Comparison of ENCODE assay signal across 17 mouse cellular contexts in genomic region chr1:69157346-69157745, GRCm38 (mm10). TPM values are rescaled to one million over a fixed set of nuclear protein-coding genes. Genes with fewer than 3 reads are reported as not detected.
DNase-seq lines count a peak whose midpoint lies in the region; ATAC-seq and TF ChIP-seq lines count a peak whose summit lies in the region.
"Had no signal": no experiment of that assay in that cellular context is flagged by ENCODE, and none has a peak within 500 bp of the region (broad histone marks: within the 10 kb centered on the region; RNA-seq: fewer than 3 reads in every experiment).

No protein-coding gene starts in this region.

- H3K4me1 ChIP-seq in neural tube, embryonic 11.5 days (ENCODE audit: control insufficient read depth, insufficient read depth, low read length), result no peaks in the 10 kb centered on the region
- H3K4me1 ChIP-seq in neural tube, embryonic 15.5 days, result no peaks in the 10 kb centered on the region
- no peaks in the 10 kb centered on the region for H3K4me1 ChIP-seq in forebrain, postnatal 0 days (ENCODE audit: insufficient read depth)
- peaks cover 4% of the 10 kb centered on the region for H3K4me1 ChIP-seq in midbrain, embryonic 13.5 days (replicated peaks)

- DNase-seq in neural tube, embryonic 11.5 days (ENCODE audit: low spot score), result no peak
- DNase-seq in forebrain, postnatal 0 days, result peak; percentile 29
- no peak for DNase-seq in gastrocnemius, postnatal 10 days
- no peak for DNase-seq in left cerebral cortex, postnatal 10 days (ENCODE audit: extremely low spot score in 1 of 2, low spot score in 2 of 2)
- no peak for DNase-seq in heart, postnatal 36 days
- DNase-seq: B cell, adult 2 months; cerebellum, adult 18-20 months; gastrocnemius, adult 2 months; kidney, postnatal 10 days; layer of hippocampus, adult 9-11 months; right cerebral cortex, postnatal 25 days had no signal

- no peaks in the 10 kb centered on the region for H3K9me3 ChIP-seq in neural tube, embryonic 11.5 days (ENCODE audit: control insufficient read depth, low read length)
- H3K9me3 ChIP-seq in neural tube, embryonic 15.5 days (replicated peaks), result no peaks in the 10 kb centered on the region
- no peaks in the 10 kb centered on the region for H3K9me3 ChIP-seq in forebrain, postnatal 0 days (ENCODE audit: low read length)
- H3K9me3 ChIP-seq in midbrain, embryonic 13.5 days, result no peaks in the 10 kb centered on the region

- H3K9ac ChIP-seq in neural tube, embryonic 11.5 days (ENCODE audit: low read length), result no peak overlapping the region
- H3K9ac ChIP-seq in neural tube, embryonic 15.5 days (replicated peaks), result no peak overlapping the region
- H3K9ac ChIP-seq in forebrain, postnatal 0 days, result no peak overlapping the region
- H3K9ac ChIP-seq in midbrain, embryonic 13.5 days (replicated peaks), result no peak overlapping the region

- no peak overlapping the region for H3K4me2 ChIP-seq in neural tube, embryonic 11.5 days (ENCODE audit: low read depth)
- no peak overlapping the region for H3K4me2 ChIP-seq in neural tube, embryonic 15.5 days
- no peak overlapping the region for H3K4me2 ChIP-seq in forebrain, postnatal 0 days (ENCODE audit: low read depth)
- no peak overlapping the region for H3K4me2 ChIP-seq in midbrain, embryonic 13.5 days (replicated peaks)

- no peak overlapping the region for H3K27ac ChIP-seq in neural tube, embryonic 11.5 days (ENCODE audit: low read depth, low read length)
- no peak overlapping the region for H3K27ac ChIP-seq in neural tube, embryonic 15.5 days (replicated peaks)
- H3K27ac ChIP-seq in forebrain, postnatal 0 days (ENCODE audit: low read depth, low read length), result no peak overlapping the region
- H3K27ac ChIP-seq in midbrain, embryonic 13.5 days, result no peak overlapping the region
- H3K27ac ChIP-seq: gastrocnemius, adult 2 months had no signal

- no peaks in the 10 kb centered on the region for H3K27me3 ChIP-seq in neural tube, embryonic 11.5 days (ENCODE audit: control insufficient read depth, insufficient read depth, low read length)
- no peaks in the 10 kb centered on the region for H3K27me3 ChIP-seq in neural tube, embryonic 15.5 days (replicated peaks)
- H3K27me3 ChIP-seq in forebrain, postnatal 0 days (ENCODE audit: insufficient read depth, low read length), result no peaks in the 10 kb centered on the region
- H3K27me3 ChIP-seq in midbrain, embryonic 13.5 days, result no peaks in the 10 kb centered on the region

- peak; percentile 87 for ATAC-seq in neural tube, embryonic 11.5 days (ENCODE audit: insufficient read depth, low FRiP score, low TSS enrichment)
- no peak for ATAC-seq in neural tube, embryonic 15.5 days (ENCODE audit: low FRiP score)
- peak; percentile 79 for ATAC-seq in forebrain, postnatal 0 days
- ATAC-seq in midbrain, embryonic 13.5 days, result peak; percentile 82
- no peak for ATAC-seq in granulocyte monocyte progenitor cell, adult 5-6 weeks (replicated peaks; ENCODE audit: poor library complexity, severe bottlenecking)

- H3K4me3 ChIP-seq in neural tube, embryonic 11.5 days (ENCODE audit: low read depth, low read length), result no peak overlapping the region
- H3K4me3 ChIP-seq in neural tube, embryonic 15.5 days (replicated peaks), result no peak overlapping the region
- no peak overlapping the region for H3K4me3 ChIP-seq in forebrain, postnatal 0 days (ENCODE audit: low read depth, low read length)
- no peak overlapping the region for H3K4me3 ChIP-seq in midbrain, embryonic 13.5 days (replicated peaks)
- H3K4me3 ChIP-seq: erythroblast, embryonic 14.5 days; gastrocnemius, adult 2 months had no signal

- 73% methylated on average over 2 of the region's 2 CpGs for WGBS in neural tube, embryonic 11.5 days
- 24% methylated on average over 2 of the region's 2 CpGs for WGBS in neural tube, embryonic 15.5 days
- WGBS in forebrain, postnatal 0 days, result 10% methylated on average over 2 of the region's 2 CpGs
- 38% methylated on average over 2 of the region's 2 CpGs for WGBS in midbrain, embryonic 13.5 days

- intact Hi-C loops in left cerebral cortex, postnatal 10 days (cut with DNase I), result no loop called here
- intact Hi-C loops in heart, postnatal 36 days (cut with DNase I), result no loop called here

- TF ChIP-seq CTCF in forebrain, postnatal 0 days (IDR thresholded peaks at IDR 0.05; ENCODE audit: low read depth), result no peak

- no peaks in the 10 kb centered on the region for H3K36me3 ChIP-seq in neural tube, embryonic 11.5 days (ENCODE audit: control insufficient read depth, insufficient read depth, low read length)
- no peaks in the 10 kb centered on the region for H3K36me3 ChIP-seq in neural tube, embryonic 15.5 days
- no peaks in the 10 kb centered on the region for H3K36me3 ChIP-seq in forebrain, postnatal 0 days (ENCODE audit: insufficient read depth)
- no peaks in the 10 kb centered on the region for H3K36me3 ChIP-seq in midbrain, embryonic 13.5 days

RNA-seq across cellular contexts. Expression of gene Erbb4, which starts 49.5 kb away (rescaled TPM):
- 5.0 and 6.0 TPM in 2 replicates for polyA plus RNA-seq in neural tube, embryonic 11.5 days (2014; fragmentation: Nextera tagmentation; extraction: Ambion mirVana)
- polyA plus RNA-seq in neural tube, embryonic 15.5 days (2015; fragmentation: Nextera tagmentation; extraction: Ambion mirVana), result 12.1 and 12.8 TPM in 2 replicates
- total RNA-seq in forebrain, postnatal 0 days (2014; rRNA removed), result 43.9 and 53.5 TPM in 2 replicates
- polyA plus RNA-seq in forebrain, postnatal 0 days (2015; fragmentation: Nextera tagmentation; extraction: Ambion mirVana), result 3.9 and 9.3 TPM in 2 replicates
- polyA plus RNA-seq in midbrain, embryonic 13.5 days (2015; fragmentation: Nextera tagmentation; extraction: Ambion mirVana), result 13.5 and 17.4 TPM in 2 replicates
- 1 to 10 TPM; 1.9 to 2.4 TPM for total RNA-seq in gastrocnemius, postnatal 10 days (2021)
- 10 to 100 TPM; 57.6 to 60.9 TPM for total RNA-seq in left cerebral cortex, postnatal 10 days (2021)
- total RNA-seq in heart, postnatal 36 days (2021), result 10 to 100 TPM; 13.7 to 13.9 TPM
- not detected in 2 replicates for total RNA-seq in granulocyte monocyte progenitor cell, adult 5-6 weeks (2014; fragmentation: Nextera tagmentation)
- not detected in 2 replicates for total RNA-seq in granulocyte monocyte progenitor cell, adult 5-6 weeks (2017)
- total RNA-seq: monocyte, adult 5-6 weeks had no signal
- polyA plus RNA-seq: erythroblast, embryonic 14.5 days; liver, embryonic 16.5 days had no signal

Comparison
In these comparisons a context has a peak if more than half of its experiments do, and no peak if none do; other contexts are left out.
1. ATAC-seq: peak in neural tube, embryonic 11.5 days (single experiment), forebrain, postnatal 0 days (single experiment) and midbrain, embryonic 13.5 days (single experiment); none in neural tube, embryonic 15.5 days (single experiment) and granulocyte monocyte progenitor cell, adult 5-6 weeks (single experiment).
2. RNA of gene Erbb4, which starts 49.5 kb away (total RNA-seq): 57.6 to 60.9 TPM in left cerebral cortex, postnatal 10 days, 43.9 to 53.5 TPM in forebrain, postnatal 0 days and 13.7 to 13.9 TPM in heart, postnatal 36 days; 1.9 to 2.4 TPM in gastrocnemius, postnatal 10 days and not detected in granulocyte monocyte progenitor cell, adult 5-6 weeks; every median in the first group is over 4 times any median in the second.